Mouse (Mus musculus) erythroid progenitor cell, adult 5-6 weeks (primary cell): ENCODE measurements around the gene Matk. TPM values are rescaled to one million over a fixed set of nuclear protein-coding genes. Genes with fewer than 3 reads are reported as not detected.

ENCODE experiments used
- ATAC-seq: replicated peaks from 2 replicates; pipeline ENCODE4 v1.8.0; 2016; ENCODE audit warnings: moderate number of reproducible peaks, mild to moderate bottlenecking, moderate TSS enrichment, inconsistent platforms; ENCODE audit not compliant: poor library complexity, low FRiP score, severe bottlenecking
- total RNA-seq, 2 experiments: library from RNA; stranded (forward) in 1 of 2; stranded (reverse) in 1 of 2; fragments of 150-400 nt in 1 of 2; fragments of 186-747, 209-891 nt in 1 of 2; gene quantifications; 2 replicates each; pipeline versions ENCODE4 v1.2.3 to v1.2.4; 2015 to 2017; ENCODE audit warnings: low replicate concordance in 2 of 2

Gene Matk
- total RNA-seq, 2 experiments from 2014 or later, result 1.5 to 1.7 TPM

DNA sequence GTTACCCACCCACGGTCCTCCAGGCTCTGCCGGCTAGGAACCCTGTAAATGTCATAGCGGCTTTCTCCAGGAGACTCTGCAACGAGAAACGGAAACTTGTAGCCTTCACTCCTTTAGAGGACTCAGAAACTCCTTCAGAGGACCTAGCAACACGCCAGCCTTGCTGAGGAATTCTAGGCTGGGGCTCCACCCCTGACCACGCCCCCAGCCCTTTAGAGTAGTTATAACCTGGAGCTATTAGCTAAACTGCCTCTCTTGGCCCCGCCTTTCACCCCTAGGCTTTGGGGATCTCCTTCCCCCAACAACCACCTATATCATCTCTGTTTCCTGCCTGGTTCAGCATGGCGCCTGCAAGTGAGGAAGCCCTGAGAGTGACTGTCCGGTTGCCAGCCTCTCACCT, 26.8 kb downstream of the Matk start:
- no peak for ATAC-seq

GRCm38 (mm10) chr10:81284189-81284588, 31.5 kb downstream of the Matk start:
- no peak for ATAC-seq

DNA sequence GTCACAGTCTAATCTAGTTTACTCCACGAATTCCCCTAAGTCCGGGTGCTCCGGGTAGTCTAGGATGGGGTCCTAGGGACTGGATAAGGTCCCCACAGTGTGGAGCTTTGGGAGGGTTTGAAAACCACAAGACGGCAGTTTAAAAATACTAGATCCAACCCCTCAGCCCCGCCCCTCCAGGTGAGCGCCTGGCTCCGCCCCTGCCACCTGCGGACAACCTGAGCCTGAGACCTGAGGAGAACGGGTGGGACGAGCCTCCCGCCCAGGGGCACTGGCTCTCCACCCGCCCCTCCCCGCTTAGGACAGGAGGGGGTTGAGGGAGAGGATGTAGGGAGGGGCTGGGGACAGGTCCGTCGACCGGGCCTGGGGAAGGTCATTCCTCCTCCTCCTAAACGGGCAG, 32.0 kb downstream of the Matk start:
- no peak for ATAC-seq

- peak; percentile 64 for ATAC-seq
Measured at GRCm38 (mm10) chr10:81285694-81286450, 33.1 kb downstream of the Matk start.

GRCm38 (mm10) chr10:81286586-81286985, 33.9 kb downstream of the Matk start:
- no peak for ATAC-seq

- ATAC-seq, result no peak
Measured at GRCm38 (mm10) chr10:81287513-81288157, 34.9 kb downstream of the Matk start.

GRCm38 (mm10) chr10:81288601-81289000, 35.9 kb downstream of the Matk start:
- ATAC-seq, result no peak

GRCm38 (mm10) chr10:81289278-81289677, 36.5 kb downstream of the Matk start:
- no peak for ATAC-seq

GRCm38 (mm10) chr10:81289811-81290210, 37.1 kb downstream of the Matk start:
- ATAC-seq, result no peak

DNA sequence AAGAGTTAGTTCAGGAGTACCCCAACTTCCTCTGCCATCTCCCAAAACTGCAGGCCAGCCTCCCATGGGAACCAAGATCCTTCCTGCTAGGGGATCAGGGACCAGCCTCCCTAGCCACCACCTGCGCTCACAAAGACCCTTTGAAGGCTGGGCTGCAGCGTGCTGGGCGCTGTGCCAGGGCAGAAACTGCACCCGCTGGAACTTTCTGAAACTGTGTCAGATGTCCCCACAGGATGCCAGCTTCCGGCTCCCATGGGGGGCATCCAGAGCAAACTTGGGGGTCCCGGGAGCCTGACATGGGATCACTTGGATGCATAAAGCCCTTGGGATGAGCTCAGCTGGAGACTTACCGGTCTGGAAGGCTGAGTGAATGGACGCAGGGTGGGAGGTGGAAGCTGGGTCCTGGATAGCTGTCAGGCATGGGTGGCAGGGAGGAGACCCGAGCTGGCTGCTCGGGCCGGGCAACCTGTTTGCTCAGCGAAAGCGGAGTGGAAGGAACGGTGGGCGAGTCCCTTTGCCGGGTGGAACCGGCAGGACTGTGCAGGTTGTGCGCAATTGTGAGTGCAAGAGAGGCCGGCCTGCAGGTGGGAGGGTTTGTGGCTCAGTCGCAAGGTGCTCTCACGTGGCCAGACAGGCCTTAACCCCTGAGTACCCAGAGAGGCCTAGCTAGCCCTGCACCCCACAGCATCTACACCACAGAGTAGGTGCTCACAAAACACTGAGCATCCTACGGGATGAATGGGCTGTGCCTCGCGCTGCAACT, 38.1 kb downstream of the Matk start:
- ATAC-seq, result no peak

GRCm38 (mm10) chr10:81291511-81292104, 38.9 kb downstream of the Matk start, which contains the start of gene Tjp3:
Gene Tjp3, minus strand, starts transcription at chr10:81291581.
- no peak for ATAC-seq

DNA sequence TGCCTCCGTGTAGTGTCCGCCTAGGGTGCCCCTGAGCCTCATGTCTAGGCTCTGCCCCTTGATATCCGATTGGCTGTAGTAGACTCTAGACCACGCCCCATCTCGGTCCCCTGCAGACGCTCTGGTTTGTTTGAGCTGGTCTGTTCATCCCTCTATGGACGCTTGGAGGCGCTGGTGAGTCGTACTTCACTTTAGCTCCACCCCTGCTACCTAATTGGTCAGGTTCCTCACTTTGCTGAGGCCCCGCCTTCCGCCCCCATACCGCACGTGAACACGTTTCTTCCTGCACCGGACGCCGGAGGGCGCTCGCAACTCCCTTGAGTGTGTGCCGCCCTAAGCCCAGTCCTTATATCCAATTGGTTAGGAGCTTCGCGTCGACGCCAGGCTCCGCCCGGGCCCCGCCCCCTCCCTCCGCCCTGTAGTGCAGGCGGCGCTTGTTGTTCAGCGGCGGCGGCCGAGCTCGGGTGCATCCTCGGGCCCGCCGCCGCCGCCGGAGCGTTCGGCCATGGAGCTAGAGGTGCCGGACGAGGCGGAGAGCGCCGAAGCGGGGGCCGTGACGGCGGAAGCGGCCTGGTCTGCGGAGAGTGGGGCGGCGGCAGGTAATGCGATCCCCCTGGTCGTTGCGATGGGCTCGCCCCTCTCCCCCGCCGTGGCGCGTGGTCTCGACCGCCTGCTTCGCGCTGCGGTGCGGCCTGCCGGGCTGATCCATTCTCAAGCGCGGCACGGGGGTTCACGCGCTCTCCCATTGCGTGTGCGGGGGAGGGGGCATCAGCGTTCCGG, 40.0 kb downstream of the Matk start, which contains the start of gene Pip5k1c:
Pip5k1c (plus strand) TSS at position 410 of the 780 bp plus-strand sequence.
- ATAC-seq, result peak; percentile 86

DNA sequence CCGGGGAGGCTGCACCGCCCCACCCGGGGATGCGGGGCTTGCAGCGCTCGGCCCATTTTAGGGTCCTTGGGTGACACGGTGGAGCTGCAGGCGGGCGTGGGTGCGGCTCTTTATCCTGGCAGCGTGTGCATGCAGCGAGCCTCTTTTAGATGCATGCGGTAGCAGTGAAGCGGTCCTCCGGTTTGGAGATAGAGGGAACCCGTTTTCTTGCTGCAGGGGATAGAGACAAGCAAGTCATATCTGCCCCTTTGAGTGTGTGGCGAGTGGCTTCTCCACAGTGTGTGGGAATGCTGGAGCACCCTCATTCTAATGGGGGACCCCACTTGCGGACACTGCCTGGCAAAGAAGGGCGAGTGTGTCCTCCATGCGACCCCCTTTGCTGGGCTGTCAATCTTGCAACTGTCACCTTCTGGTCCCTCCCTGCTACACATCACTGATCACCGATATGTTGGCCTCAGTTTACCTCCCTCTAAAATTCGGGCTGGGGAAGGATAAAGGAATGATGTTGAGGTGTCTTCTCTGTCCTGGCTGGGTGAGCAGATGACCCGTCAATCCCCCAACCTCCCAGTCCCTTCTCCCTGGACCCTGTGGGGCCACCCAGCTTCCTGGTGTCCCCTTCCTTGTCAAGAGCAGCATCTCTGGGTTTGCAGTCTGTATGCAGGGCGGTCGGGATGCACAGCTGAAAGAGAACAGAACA, 40.7 kb downstream of the Matk start:
- ATAC-seq, result no peak

DNA sequence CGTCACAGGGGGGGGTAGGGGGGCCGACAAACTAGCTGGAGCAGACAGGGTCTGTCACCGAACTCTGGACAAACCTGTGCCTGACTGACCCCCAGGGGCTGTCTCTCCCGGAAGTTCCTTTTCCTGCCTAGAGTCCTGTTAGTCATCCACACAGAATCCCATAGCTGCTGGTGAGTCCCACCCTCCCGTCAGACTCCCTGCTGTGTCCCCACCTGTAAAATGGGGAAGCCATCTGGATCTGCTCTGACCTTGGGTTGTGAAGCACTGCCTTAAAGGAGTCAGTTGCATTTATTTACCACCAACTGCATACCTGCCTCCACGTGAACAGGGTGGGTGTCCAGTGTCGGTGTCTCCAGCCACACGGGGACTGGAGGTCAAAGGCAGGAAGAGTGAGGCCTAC, 41.7 kb downstream of the Matk start:
- ATAC-seq, result no peak

GRCm38 (mm10) chr10:81295185-81295584, 42.5 kb downstream of the Matk start:
- no peak for ATAC-seq

DNA sequence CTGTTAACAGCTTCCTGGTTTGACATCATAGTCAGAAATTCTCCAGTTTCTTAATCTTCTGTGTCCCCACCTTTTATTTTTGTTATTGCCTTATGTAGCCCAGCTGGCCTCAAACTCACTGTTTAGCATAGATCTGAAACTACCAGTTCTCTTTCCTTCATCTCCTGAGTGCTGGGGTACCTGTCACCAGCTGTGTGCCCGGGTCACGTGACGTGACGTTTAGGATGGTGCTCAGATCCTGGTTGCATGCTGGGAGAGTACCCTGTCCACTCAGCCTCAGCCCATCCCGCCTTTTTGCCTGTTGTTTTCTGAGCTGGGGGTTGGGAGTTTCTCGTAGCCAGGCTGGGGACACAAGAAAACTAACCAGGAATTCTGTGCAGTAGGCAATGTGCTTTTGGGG, 44.5 kb downstream of the Matk start:
- ATAC-seq, result no peak

- no peak for ATAC-seq
Measured at GRCm38 (mm10) chr10:81297845-81298244, 45.1 kb downstream of the Matk start.

DNA sequence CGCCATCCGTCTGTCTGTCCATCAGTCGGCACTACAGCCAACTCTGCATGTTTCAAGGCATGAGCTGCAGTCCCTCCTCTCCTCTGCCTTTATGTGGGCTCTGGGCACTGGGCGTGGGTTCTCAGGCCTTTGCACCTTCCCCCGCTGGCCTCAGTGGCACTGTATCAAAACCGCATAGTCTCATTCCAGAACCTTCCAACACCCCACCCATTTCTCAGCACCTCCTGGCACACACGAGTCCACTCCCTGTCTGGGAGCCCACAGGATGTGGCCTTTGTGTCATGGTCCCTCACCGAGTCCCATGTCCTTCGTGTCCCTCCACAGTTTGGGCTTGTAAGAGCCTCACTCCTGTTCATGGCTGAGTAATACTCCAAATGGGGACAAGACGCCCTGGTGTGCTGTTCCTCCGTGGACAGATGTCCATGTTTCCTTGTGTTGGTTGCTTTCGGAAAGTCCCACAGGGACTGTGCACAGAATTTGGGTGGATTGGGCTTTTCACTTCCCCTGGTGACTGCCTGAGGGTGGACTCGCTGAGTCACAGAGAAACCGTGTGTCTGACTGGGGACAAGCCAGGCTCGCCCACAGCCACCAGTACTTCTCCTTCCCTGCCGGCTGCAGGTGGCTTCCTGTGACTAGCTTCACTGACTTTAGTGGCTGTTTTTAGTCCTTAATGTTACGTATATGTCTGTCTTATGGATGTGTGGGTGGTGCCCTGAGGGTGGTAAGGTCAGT, 45.8 kb downstream of the Matk start:
- no peak for ATAC-seq
